Mouse (Mus musculus): Measurements from ENCODE around the gene Ulk4. TPM values are rescaled to one million over a fixed set of nuclear protein-coding genes. Genes with fewer than 3 reads are reported as not detected.

The Ulk4 gene
- polyA plus RNA-seq, 1 experiment from 2014 or later = 97.4 TPM

DNA sequence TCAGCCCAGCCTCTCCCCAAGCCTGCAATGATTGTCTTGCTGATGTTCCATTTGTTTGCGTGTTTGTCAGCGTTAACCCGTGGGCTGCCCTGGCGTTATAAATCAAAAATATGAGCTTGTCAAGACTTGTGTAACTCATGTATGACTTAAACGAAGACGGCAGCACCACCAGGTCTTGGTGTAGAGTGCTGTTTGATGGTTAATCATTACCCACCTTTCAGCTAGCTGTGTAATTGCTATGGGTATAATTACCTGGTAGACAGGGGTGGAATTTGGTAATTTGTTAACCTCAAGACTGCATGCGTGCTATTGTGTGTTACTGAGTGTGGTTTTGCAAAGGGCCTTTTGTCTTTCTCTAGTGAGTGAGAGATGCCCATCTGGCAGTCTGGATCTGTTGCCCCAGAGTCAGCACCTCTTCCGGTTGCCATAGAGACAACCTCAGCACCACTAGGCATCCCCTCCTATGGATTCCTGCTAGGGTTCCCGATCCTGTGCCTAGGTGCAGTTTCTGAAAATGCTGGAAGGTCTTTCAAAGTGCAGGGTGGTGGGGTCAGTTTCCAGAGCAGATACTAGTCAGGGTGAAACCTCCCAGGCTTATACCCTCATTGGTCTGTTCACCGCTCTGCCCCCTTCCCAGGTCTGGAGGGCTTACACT is 35.4 kb upstream of the Ulk4 start:
- WGBS = 76% methylated on average over 10 of the region's 10 CpGs
- Histone ChIP-seq H3K27ac (ENCODE audit: poor library complexity, severe bottlenecking) (peak overlapping the region; percentile 99; the same call in 1 of the 2 replicates), H3K4me1 (replicated peaks) (peaks cover 79% of the 10 kb centered on the region), H3K36me3 (no peaks in the 10 kb centered on the region), H3K4me2 (no peak overlapping the region), H3K27me3 (replicated peaks) (no peaks in the 10 kb centered on the region), H3K9me3 (replicated peaks) (no peaks in the 10 kb centered on the region), H3K9ac (0 out of 2 replicates have a peak overlapping the region, but pooled peaks have one; percentile 17), H3K4me3 (no peak overlapping the region)
- ATAC-seq (ENCODE audit: insufficient number of reproducible peaks, low FRiP score) = no peak

DNA sequence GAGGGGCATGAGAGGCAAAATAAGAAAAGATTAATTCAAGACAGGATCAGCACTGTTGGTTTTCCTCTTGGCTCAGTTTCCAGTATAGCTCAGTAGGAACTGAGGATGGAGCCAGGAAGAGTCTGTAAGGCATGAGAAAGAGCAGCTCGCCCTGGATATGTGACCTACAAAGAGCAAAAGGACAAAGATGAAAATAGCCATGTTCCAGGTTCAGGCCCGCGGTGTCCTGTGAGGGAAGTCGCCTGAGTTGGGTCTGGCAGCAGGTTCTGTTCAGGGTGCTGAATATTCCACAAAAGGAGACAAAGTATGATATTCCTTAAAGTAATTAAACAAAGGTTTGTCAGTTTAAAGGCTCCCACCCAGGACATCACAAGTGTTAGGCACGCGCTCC is 34.8 kb upstream of the Ulk4 start:
- Histone ChIP-seq H3K4me3 (no peak overlapping the region), H3K9ac (no peak overlapping the region), H3K4me1 (replicated peaks) (peaks cover 74% of the 10 kb centered on the region), H3K27me3 (replicated peaks) (no peaks in the 10 kb centered on the region), H3K36me3 (no peaks in the 10 kb centered on the region), H3K27ac (ENCODE audit: poor library complexity, severe bottlenecking) (peak overlapping the region; percentile 24), H3K4me2 (no peak overlapping the region), H3K9me3 (replicated peaks) (no peaks in the 10 kb centered on the region)
- ATAC-seq (ENCODE audit: insufficient number of reproducible peaks, low FRiP score) = no peak
- 57% methylated on average over 6 of the region's 6 CpGs for WGBS

DNA sequence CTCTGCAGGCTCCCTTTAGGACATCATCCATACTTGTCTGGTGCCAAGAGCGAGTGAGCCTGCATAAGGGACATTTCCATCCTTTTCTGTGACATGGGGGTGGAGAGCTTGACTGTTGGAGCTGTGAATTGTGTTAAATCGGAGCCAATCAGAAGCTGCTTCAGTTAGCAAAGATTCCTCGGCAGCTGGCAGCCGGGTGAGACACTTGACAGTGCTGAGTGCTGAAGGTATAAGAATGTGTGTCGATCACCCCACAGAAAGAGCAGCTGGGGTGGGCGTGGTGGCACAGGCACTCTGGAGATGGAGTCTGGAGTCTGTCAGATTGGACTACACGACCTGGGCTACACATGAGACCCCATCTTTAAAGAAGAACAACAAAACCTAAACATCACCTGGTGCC is 33.5 kb upstream of the Ulk4 start:
- peak overlapping the region; percentile 70 for H3K27ac ChIP-seq (ENCODE audit: poor library complexity, severe bottlenecking)
- H3K9ac ChIP-seq = no peak overlapping the region
- H3K9me3 ChIP-seq (replicated peaks) = no peaks in the 10 kb centered on the region
- no peak overlapping the region for H3K4me3 ChIP-seq
- H3K4me1 ChIP-seq (replicated peaks) = peaks cover 60% of the 10 kb centered on the region
- no peaks in the 10 kb centered on the region for H3K27me3 ChIP-seq (replicated peaks)
- 48% methylated on average over 7 of the region's 7 CpGs for WGBS
- no peak overlapping the region for H3K4me2 ChIP-seq
- H3K36me3 ChIP-seq = no peaks in the 10 kb centered on the region
- ATAC-seq (ENCODE audit: insufficient number of reproducible peaks, low FRiP score) = no peak

DNA sequence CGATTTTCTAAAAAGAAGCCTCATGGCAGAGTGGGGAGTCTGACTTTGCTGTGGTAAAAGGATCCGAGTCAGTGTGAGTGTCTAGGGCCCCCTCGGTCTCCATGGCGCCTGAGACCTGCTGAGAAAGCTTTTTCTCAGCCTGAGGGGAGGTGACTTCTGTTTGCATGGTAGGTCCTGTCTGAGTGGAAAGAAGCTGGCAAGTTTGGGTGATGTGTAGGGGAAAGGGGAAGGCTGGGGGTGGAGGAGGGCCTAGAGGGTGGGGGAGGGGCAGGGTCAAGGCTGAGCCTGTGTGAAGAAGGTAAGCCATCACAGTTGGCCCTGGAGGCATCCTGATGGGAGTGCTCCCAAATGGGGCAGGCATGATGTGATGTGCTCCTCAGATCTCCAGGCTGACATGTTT is 32.3 kb upstream of the Ulk4 start:
- no peak for ATAC-seq (ENCODE audit: insufficient number of reproducible peaks, low FRiP score)
- Histone ChIP-seq H3K27ac (ENCODE audit: poor library complexity, severe bottlenecking) (no peak overlapping the region), H3K4me3 (no peak overlapping the region), H3K4me2 (no peak overlapping the region), H3K27me3 (replicated peaks) (no peaks in the 10 kb centered on the region), H3K36me3 (no peaks in the 10 kb centered on the region), H3K9ac (no peak overlapping the region), H3K9me3 (replicated peaks) (no peaks in the 10 kb centered on the region), H3K4me1 (replicated peaks) (peaks cover 49% of the 10 kb centered on the region)
- WGBS = 51% methylated on average over 4 of the region's 4 CpGs

DNA sequence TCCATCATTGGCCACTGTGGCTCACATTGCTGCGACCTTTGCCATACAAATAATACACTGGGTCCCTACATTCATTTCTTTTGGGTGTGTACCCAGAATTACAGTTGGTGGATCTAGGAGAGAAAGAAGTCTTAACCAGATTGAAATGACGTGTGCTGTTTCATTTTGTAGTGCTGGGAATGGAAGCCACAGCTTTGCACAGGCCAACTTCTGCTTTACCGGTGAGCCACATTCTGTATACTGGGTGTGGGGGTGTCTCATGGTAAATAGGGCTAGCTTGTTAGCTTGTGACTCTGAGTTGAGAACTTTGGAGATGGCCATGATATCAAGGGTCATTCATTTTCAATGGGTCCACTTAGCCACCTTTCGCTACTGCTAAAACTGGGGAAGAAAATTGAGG is 28.5 kb upstream of the Ulk4 start:
- H3K4me3 ChIP-seq = no peak overlapping the region
- H3K27ac ChIP-seq (ENCODE audit: poor library complexity, severe bottlenecking) = no peak overlapping the region
- no peak overlapping the region for H3K9ac ChIP-seq
- no peak overlapping the region for H3K4me2 ChIP-seq
- no peaks in the 10 kb centered on the region for H3K36me3 ChIP-seq
- WGBS = 89% methylated on average over 4 of the region's 4 CpGs
- H3K27me3 ChIP-seq (replicated peaks) = no peaks in the 10 kb centered on the region
- ATAC-seq (ENCODE audit: insufficient number of reproducible peaks, low FRiP score) = no peak
- peaks cover 42% of the 10 kb centered on the region for H3K4me1 ChIP-seq (replicated peaks)
- H3K9me3 ChIP-seq (replicated peaks) = no peaks in the 10 kb centered on the region

DNA sequence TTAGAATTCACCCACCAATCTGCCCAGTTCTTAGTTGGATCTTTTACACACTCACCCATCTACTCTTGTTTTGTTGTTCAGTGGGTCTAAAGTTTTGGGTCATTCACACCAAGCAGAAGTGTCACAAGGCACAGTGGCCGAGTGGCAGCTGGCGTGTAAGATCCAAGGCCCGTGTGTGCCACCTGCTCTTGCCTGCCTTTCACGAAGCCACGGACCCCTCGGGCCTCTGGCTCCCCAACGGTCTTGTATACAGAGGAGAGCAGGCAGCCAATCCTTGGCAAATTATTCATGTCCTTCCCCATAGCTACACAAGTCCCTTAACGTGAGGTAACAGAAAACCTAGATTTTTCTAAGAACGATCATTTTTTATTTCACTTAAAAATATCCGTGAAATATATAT is 27.5 kb upstream of the Ulk4 start:
- WGBS = 87% methylated on average over 10 of the region's 10 CpGs
- H3K4me2 ChIP-seq = no peak overlapping the region
- no peaks in the 10 kb centered on the region for H3K9me3 ChIP-seq (replicated peaks)
- no peaks in the 10 kb centered on the region for H3K36me3 ChIP-seq
- H3K4me1 ChIP-seq (replicated peaks) = peaks cover 42% of the 10 kb centered on the region
- no peak overlapping the region for H3K9ac ChIP-seq
- H3K27ac ChIP-seq (ENCODE audit: poor library complexity, severe bottlenecking) = no peak overlapping the region
- ATAC-seq (ENCODE audit: insufficient number of reproducible peaks, low FRiP score) = no peak
- no peak overlapping the region for H3K4me3 ChIP-seq
- H3K27me3 ChIP-seq (replicated peaks) = no peaks in the 10 kb centered on the region

DNA sequence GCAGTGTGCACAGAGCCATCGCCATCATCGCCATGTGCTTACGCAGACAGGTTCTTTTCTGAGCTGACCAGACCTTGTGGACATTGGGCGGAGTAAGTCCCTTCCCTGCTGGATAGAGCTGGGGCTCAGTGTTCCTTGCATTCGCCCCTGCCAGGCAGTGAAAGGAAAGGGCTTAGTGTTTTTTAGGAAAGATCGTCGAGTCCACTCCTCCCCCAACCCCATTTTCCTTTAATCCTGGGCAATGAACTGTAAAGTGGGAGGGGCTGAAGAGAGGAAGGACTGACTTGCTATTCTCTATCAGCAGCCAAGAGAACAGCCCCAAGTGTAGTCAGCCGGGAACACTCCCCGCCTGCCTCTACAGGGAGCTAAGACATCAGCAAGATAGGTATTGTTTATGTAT is 26.8 kb upstream of the Ulk4 start:
- H3K27ac ChIP-seq (ENCODE audit: poor library complexity, severe bottlenecking) = no peak overlapping the region
- WGBS = 52% methylated on average over 9 of the region's 9 CpGs
- no peak for ATAC-seq (ENCODE audit: insufficient number of reproducible peaks, low FRiP score)
- no peaks in the 10 kb centered on the region for H3K27me3 ChIP-seq (replicated peaks)
- H3K4me2 ChIP-seq = no peak overlapping the region
- peaks cover 43% of the 10 kb centered on the region for H3K4me1 ChIP-seq (replicated peaks)
- H3K36me3 ChIP-seq = no peaks in the 10 kb centered on the region
- H3K9ac ChIP-seq = no peak overlapping the region
- no peaks in the 10 kb centered on the region for H3K9me3 ChIP-seq (replicated peaks)
- H3K4me3 ChIP-seq = no peak overlapping the region

DNA sequence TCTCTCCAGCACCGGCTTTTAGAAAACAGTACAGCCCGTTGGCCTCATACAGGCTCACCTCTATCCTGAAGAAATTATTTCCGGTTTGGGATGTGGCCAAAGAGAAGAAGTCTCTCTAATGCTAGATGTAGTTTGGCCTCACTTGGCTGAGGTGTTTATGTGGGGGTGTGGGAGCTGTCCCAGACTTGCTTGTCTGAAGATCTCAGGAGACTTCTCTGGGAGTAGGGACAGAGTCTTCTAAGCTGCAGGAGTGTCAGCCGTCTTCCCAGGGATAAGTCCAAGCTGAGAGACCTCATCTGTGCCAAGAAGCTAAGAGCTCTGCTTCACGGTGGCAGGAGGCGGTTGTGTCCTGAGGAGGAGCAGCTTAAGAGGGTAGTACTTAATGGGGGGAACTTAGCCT is 26.1 kb upstream of the Ulk4 start:
- Histone ChIP-seq H3K4me2 (no peak overlapping the region), H3K4me3 (no peak overlapping the region), H3K9me3 (replicated peaks) (no peaks in the 10 kb centered on the region), H3K27me3 (replicated peaks) (no peaks in the 10 kb centered on the region), H3K4me1 (replicated peaks) (peaks cover 48% of the 10 kb centered on the region), H3K27ac (ENCODE audit: poor library complexity, severe bottlenecking) (no peak overlapping the region), H3K36me3 (no peaks in the 10 kb centered on the region), H3K9ac (no peak overlapping the region)
- 59% methylated on average over 6 of the region's 6 CpGs for WGBS
- no peak for ATAC-seq (ENCODE audit: insufficient number of reproducible peaks, low FRiP score)

DNA sequence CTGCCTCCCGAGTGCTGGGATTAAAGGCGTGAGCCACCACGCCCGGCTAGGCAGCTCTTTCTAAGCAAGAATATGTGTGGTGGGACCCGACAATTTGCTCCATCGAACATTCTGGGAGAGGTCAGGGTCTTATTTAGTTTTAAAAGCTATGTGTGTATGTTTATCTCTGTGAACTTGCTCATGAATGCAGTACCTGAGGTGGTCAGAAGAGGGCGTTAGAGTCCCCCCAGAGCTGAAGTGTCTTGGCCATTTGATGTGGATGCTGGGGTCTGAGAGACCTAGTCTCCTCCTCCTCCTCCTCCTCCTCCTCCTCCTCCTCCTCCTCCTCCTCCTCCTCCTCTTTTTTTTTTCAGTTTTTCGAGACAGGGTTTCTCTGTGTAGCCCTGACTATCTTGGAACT is 25.5 kb upstream of the Ulk4 start:
- WGBS = 81% methylated on average over 7 of the region's 8 CpGs
- Histone ChIP-seq H3K9me3 (replicated peaks) (no peaks in the 10 kb centered on the region), H3K4me2 (no peak overlapping the region), H3K27ac (ENCODE audit: poor library complexity, severe bottlenecking) (no peak overlapping the region), H3K4me1 (replicated peaks) (peaks cover 48% of the 10 kb centered on the region), H3K9ac (no peak overlapping the region), H3K36me3 (no peaks in the 10 kb centered on the region), H3K4me3 (no peak overlapping the region), H3K27me3 (replicated peaks) (no peaks in the 10 kb centered on the region)
- no peak for ATAC-seq (ENCODE audit: insufficient number of reproducible peaks, low FRiP score)

DNA sequence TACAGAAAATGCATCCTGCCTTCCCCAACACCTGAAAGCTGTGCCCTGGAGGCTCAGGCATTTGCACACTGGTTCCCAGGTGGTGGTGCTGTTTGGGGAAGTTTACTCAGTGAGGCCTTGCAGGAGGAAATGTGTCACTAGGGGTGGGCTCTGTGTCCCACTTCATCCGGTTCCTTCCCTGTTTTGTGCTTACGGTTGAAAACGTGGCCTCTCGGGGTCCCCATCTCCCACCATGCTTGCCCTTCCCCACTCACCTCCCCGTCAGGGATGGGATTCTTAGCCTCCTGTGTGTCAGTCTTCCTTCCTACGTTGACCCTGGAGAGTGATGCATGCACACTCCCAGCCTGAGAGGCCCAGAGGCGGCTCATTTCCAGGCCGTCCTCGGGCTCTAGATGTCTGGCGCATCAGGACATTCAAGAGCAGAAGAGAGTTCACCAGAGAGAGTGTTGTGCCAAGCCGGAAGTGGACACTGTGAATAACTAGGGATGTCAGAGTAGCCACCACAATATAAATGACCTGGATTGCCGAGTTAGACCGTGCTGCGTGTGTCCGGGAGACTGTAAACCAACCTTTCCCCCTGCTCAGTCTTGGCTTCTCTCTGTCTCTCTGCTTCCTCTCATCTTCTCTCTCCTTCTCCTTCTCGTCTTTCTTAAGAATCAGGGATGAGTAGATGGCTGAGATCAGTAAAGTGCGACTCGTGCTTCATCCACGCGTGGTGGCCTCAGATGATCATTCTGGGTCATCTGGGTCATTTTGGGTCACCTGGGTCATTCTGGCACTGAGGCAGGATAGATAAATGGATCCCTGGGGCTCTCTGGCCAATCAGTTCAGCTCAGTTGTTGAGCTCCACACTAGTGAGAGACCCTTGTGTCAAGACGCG is 24.3 kb upstream of the Ulk4 start:
- H3K4me2 ChIP-seq = no peak overlapping the region; the same call in 1 of the 2 replicates
- no peaks in the 10 kb centered on the region for H3K36me3 ChIP-seq
- 0 out of 2 replicates have a peak overlapping the region, but pooled peaks have one; percentile 1 for H3K9ac ChIP-seq
- H3K27me3 ChIP-seq (replicated peaks) = peaks cover 5% of the 10 kb centered on the region; the same call in 1 of the 2 replicates
- H3K9me3 ChIP-seq (replicated peaks) = no peaks in the 10 kb centered on the region
- no peak overlapping the region for H3K4me3 ChIP-seq
- peaks cover 48% of the 10 kb centered on the region for H3K4me1 ChIP-seq (replicated peaks)
- no peak overlapping the region for H3K27ac ChIP-seq (ENCODE audit: poor library complexity, severe bottlenecking)
- WGBS = 76% methylated on average over 22 of the region's 22 CpGs
- ATAC-seq (ENCODE audit: insufficient number of reproducible peaks, low FRiP score) = no peak

DNA sequence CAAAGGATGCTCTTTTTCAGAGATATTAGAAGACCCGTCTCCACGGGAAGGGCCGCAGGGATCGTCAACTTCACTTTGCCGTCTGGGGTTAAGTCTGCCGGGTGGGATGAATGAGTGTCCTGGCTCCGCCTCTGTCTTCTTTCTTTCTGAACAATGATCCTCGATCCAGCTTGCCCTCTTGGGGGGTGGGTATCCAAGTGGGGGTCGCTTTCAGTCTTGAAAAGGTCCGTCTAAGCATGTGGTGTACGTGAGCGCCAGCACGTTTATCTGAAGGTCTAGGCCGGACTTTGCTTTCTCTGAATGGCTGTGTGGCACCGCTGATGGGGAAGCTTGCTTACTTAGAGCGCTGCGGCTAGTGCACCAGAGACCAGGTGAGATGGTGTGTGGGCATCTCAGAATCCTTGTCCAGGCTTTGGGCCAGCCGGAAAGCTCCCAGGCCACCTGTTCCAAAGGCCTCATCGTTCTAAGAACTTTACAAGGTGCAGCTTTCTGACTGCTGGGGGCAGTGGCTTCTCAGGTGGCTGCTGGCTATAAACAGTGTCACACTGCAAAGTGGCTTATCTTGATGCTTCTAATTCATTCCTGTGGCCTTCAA is 23.1 kb upstream of the Ulk4 start:
- Histone ChIP-seq H3K27me3 (replicated peaks) (peaks cover 5% of the 10 kb centered on the region; the same call in 1 of the 2 replicates), H3K9me3 (replicated peaks) (no peaks in the 10 kb centered on the region), H3K4me1 (replicated peaks) (peaks cover 48% of the 10 kb centered on the region), H3K27ac (ENCODE audit: poor library complexity, severe bottlenecking) (no peak overlapping the region), H3K4me2 (peak overlapping the region; percentile 93; the same call in 1 of the 2 replicates), H3K4me3 (no peak overlapping the region), H3K36me3 (no peaks in the 10 kb centered on the region), H3K9ac (0 out of 2 replicates have a peak overlapping the region, but pooled peaks have one; percentile 3)
- WGBS = 72% methylated on average over 19 of the region's 19 CpGs
- no peak for ATAC-seq (ENCODE audit: insufficient number of reproducible peaks, low FRiP score)
